In the genomic region with DNA sequence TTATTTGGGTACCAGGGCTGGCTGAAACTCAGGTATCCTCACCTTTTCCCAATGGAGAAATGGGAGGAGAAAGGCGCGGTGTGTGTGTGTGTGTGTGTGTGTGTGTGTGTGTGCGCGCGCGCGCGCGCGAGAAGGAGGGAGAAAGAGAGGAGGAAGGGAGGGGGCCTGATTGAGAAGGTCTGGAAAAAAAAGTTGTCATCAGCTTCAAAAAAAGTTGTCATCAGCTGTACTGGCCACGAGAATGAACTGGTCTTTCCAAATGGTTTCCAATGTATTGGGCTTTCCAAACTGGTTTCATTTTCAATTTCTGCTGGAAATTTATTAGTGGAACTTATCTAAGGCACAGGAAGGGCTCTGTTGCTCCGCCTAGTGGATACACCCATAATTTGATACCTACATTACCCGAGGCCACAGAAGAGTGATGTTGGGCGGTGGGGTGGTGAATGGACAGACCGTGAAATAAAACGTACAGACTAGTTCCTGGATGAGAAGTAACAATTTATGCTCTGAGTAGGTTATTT, we compare ENCODE assay signal across 8 mouse cellular contexts. TPM values are rescaled to one million over a fixed set of nuclear protein-coding genes. Genes with fewer than 3 reads are reported as not detected.
A peak's percentile ranks its signal among the peaks of the same experiment; 100 is the strongest.
DNase-seq lines count a peak whose midpoint lies in the region; ATAC-seq and TF ChIP-seq lines count a peak whose summit lies in the region.

No protein-coding gene starts in this region.

- H3ac ChIP-seq in myocyte (ENCODE audit: control insufficient read depth, insufficient read length): peak overlapping the region; percentile 1

- H3K4me2 ChIP-seq in CH12.LX (ENCODE audit: insufficient read depth, low read depth, poor library complexity, severe bottlenecking) (peak overlapping the region; percentile 92), myocyte (ENCODE audit: low read depth) (peak overlapping the region; percentile 100)
- H3K4me2 ChIP-seq in heart, embryonic 14.5 days (ENCODE audit: low read length): peak overlapping the region; percentile 98
- peak overlapping the region; percentile 97 for H3K4me2 ChIP-seq in kidney, postnatal 0 days (ENCODE audit: low read length)
- peak overlapping the region; percentile 80 for H3K4me2 ChIP-seq in stomach, embryonic 16.5 days (ENCODE audit: low read depth, low read length)

- peaks cover 12% of the 10 kb centered on the region for H3K9me3 ChIP-seq in CH12.LX (replicated peaks; ENCODE audit: low read length)
- H3K9me3 ChIP-seq in erythroblast, embryonic 14.5 days (ENCODE audit: control insufficient read depth, low read length): peaks cover 25% of the 10 kb centered on the region
- H3K9me3 ChIP-seq in heart, embryonic 14.5 days (ENCODE audit: control insufficient read depth, low read length): no peaks in the 10 kb centered on the region
- H3K9me3 ChIP-seq in kidney, postnatal 0 days (replicated peaks; ENCODE audit: low read length): no peaks in the 10 kb centered on the region
- H3K9me3 ChIP-seq in stomach, embryonic 16.5 days (replicated peaks; ENCODE audit: control insufficient read depth, low read length): peaks cover 3% of the 10 kb centered on the region; the same call in 1 of the 2 replicates

- peak; percentile 71 for DNase-seq in CH12.LX (ENCODE audit: extremely low read depth)
- peak; percentile 40 for DNase-seq in brain, embryonic 18.5 days (ENCODE audit: low read depth, low spot score)
- peak; percentile 95 for DNase-seq in kidney, postnatal 0 days (ENCODE audit: low spot score)
- peak; percentile 88 for DNase-seq in liver, adult 2 months (ENCODE audit: extremely low read depth, low read depth, low spot score)

- in situ Hi-C loops in CH12.LX (cut with MboI; ENCODE audit: low pct_ligation_motif_present, low pct_unique_long_range_greater_than_20kb, low sequenced_read_pairs): no loop called here

- H3K9ac ChIP-seq in CH12.LX (ENCODE audit: insufficient read depth, low read depth): peak overlapping the region; percentile 70
- H3K9ac ChIP-seq in heart, embryonic 14.5 days (ENCODE audit: low read length): peak overlapping the region; percentile 64
- H3K9ac ChIP-seq in kidney, postnatal 0 days (ENCODE audit: low read depth, low read length): peak overlapping the region; percentile 60
- H3K9ac ChIP-seq in liver, adult 2 months (ENCODE audit: low read depth, low read length): peak overlapping the region; percentile 62
- H3K9ac ChIP-seq in stomach, embryonic 16.5 days (ENCODE audit: low read length): peak overlapping the region; percentile 77

- TF ChIP-seq RAD21 in CH12.LX (IDR thresholded peaks at IDR 0.05; ENCODE audit: low read depth, low read length): peak; percentile 20

- peak; percentile 66 to 76 for TF ChIP-seq CTCF in CH12.LX (conservative IDR thresholded peaks at IDR 0.05 in 1 of 2, IDR thresholded peaks at IDR 0.05 in 1 of 2; ENCODE audit: low read depth in 2 of 2, low read length in 2 of 2)
- TF ChIP-seq CTCF in kidney, postnatal 0 days (IDR thresholded peaks at IDR 0.05; ENCODE audit: low read depth): peak; percentile 85
- TF ChIP-seq CTCF in liver, adult 2 months (IDR thresholded peaks at IDR 0.05; ENCODE audit: low read depth, low read length): peak; percentile 42; the same call in 1 of the 2 replicates

- H3K4me3 ChIP-seq in CH12.LX (replicated peaks in 1 of 3; ENCODE audit: low read depth in 2 of 3, low read length in 2 of 3, poor library complexity in 1 of 3) (peak overlapping the region; percentile 67 to 84 (median 73)), myocyte (peak overlapping the region; percentile 85)
- H3K4me3 ChIP-seq in erythroblast, embryonic 14.5 days (replicated peaks): peak overlapping the region; percentile 86
- peak overlapping the region; percentile 48 to 62 for H3K4me3 ChIP-seq in heart, embryonic 14.5 days (ENCODE audit: control insufficient read depth in 1 of 2, insufficient read depth in 1 of 2, low read depth in 1 of 2, low read length in 2 of 2)
- H3K4me3 ChIP-seq in kidney, postnatal 0 days (replicated peaks; ENCODE audit: low read depth, low read length): peak overlapping the region; percentile 67
- peak overlapping the region; percentile 57 for H3K4me3 ChIP-seq in liver, adult 2 months (ENCODE audit: insufficient read depth, low read depth, low read length)
- H3K4me3 ChIP-seq in stomach, embryonic 16.5 days (replicated peaks; ENCODE audit: low read length): peak overlapping the region; percentile 52

- H3K27me3 ChIP-seq in CH12.LX (replicated peaks) (no peaks in the 10 kb centered on the region), myocyte (ENCODE audit: control insufficient read depth, insufficient read depth, insufficient read length) (no peaks in the 10 kb centered on the region)
- H3K27me3 ChIP-seq in erythroblast, embryonic 14.5 days (ENCODE audit: control insufficient read depth): no peaks in the 10 kb centered on the region; the same call in 1 of the 2 replicates
- H3K27me3 ChIP-seq in heart, embryonic 14.5 days (ENCODE audit: control insufficient read depth, insufficient read depth, low read length): no peaks in the 10 kb centered on the region
- no peaks in the 10 kb centered on the region for H3K27me3 ChIP-seq in kidney, postnatal 0 days (ENCODE audit: insufficient read depth, low read length)
- H3K27me3 ChIP-seq in liver, adult 2 months (ENCODE audit: control insufficient read depth, insufficient read depth, low read length): no peaks in the 10 kb centered on the region
- H3K27me3 ChIP-seq in stomach, embryonic 16.5 days (ENCODE audit: control insufficient read depth, insufficient read depth, low read length): no peaks in the 10 kb centered on the region

- TF ChIP-seq POLR2A in CH12.LX (IDR thresholded peaks at IDR 0.05; ENCODE audit: low read depth, low read length): no peak
- no peak for TF ChIP-seq POLR2A in liver, adult 2 months (IDR thresholded peaks at IDR 0.05; ENCODE audit: extremely low read depth, insufficient read depth, low read length)
- no peak for TF ChIP-seq POLR2A in myocyte (IDR thresholded peaks at IDR 0.05; ENCODE audit: insufficient read length, low read depth)

- H3K4me1 ChIP-seq in CH12.LX (ENCODE audit: control insufficient read depth in 1 of 2, insufficient read depth in 2 of 2): peaks cover 0 to 18% of the 10 kb centered on the region in 2 experiments; a peak in 2 of 4 replicates
- peaks cover 71% of the 10 kb centered on the region for H3K4me1 ChIP-seq in erythroblast, embryonic 14.5 days (ENCODE audit: control insufficient read depth)
- peaks cover 2 to 6% of the 10 kb centered on the region in 2 experiments; a peak in 2 of 4 replicates for H3K4me1 ChIP-seq in heart, embryonic 14.5 days (ENCODE audit: control insufficient read depth in 2 of 2, insufficient read depth in 2 of 2, low read length in 2 of 2)
- H3K4me1 ChIP-seq in kidney, postnatal 0 days (replicated peaks; ENCODE audit: insufficient read depth, low read length): no peaks in the 10 kb centered on the region
- H3K4me1 ChIP-seq in liver, adult 2 months (ENCODE audit: control insufficient read depth, insufficient read depth, low read length): peaks cover 16% of the 10 kb centered on the region
- H3K4me1 ChIP-seq in stomach, embryonic 16.5 days (ENCODE audit: control insufficient read depth, insufficient read depth, low read length): peaks cover 4% of the 10 kb centered on the region; the same call in 1 of the 2 replicates

- under 1% methylated on average over 16 of the region's 16 CpGs for WGBS in heart, embryonic 14.5 days
- WGBS in kidney, postnatal 0 days: under 1% methylated on average over 16 of the region's 16 CpGs
- WGBS in liver, adult 2 months: under 1% methylated on average over 16 of the region's 16 CpGs
- WGBS in stomach, embryonic 16.5 days: under 1% methylated on average over 16 of the region's 16 CpGs

- dilution Hi-C loops in CH12.LX (cut with MboI; ENCODE audit: extremely low pct_ligation_motif_present, extremely low pct_unique_long_range_greater_than_20kb, low sequenced_read_pairs): no loop called here

- no peak for TF ChIP-seq EP300 in CH12.LX (IDR thresholded peaks at IDR 0.05; ENCODE audit: low read length)

- H3K36me3 ChIP-seq in CH12.LX (replicated peaks in 1 of 2; ENCODE audit: control insufficient read depth in 1 of 2, insufficient read depth in 1 of 2, low read length in 1 of 2) (no peaks in the 10 kb centered on the region), myocyte (ENCODE audit: control insufficient read depth, insufficient read depth) (no peaks in the 10 kb centered on the region)
- peaks cover 56% of the 10 kb centered on the region for H3K36me3 ChIP-seq in erythroblast, embryonic 14.5 days (ENCODE audit: control insufficient read depth)
- H3K36me3 ChIP-seq in heart, embryonic 14.5 days (ENCODE audit: control insufficient read depth, insufficient read depth, low read length): no peaks in the 10 kb centered on the region
- no peaks in the 10 kb centered on the region for H3K36me3 ChIP-seq in kidney, postnatal 0 days (ENCODE audit: insufficient read depth, low read length)
- peaks cover 12% of the 10 kb centered on the region; the same call in 1 of the 2 replicates for H3K36me3 ChIP-seq in liver, adult 2 months (ENCODE audit: control insufficient read depth, insufficient read depth, low read length)
- no peaks in the 10 kb centered on the region for H3K36me3 ChIP-seq in stomach, embryonic 16.5 days (ENCODE audit: control insufficient read depth, insufficient read depth, low read length)

- H3K79me2 ChIP-seq in CH12.LX (replicated peaks; ENCODE audit: control insufficient read depth, extremely low read depth, insufficient read depth, poor library complexity, severe bottlenecking) (no peaks in the 10 kb centered on the region), myocyte (ENCODE audit: control insufficient read depth, insufficient read depth) (no peaks in the 10 kb centered on the region)
- peaks cover 9% of the 10 kb centered on the region; the same call in 1 of the 2 replicates for H3K79me2 ChIP-seq in liver, adult 2 months (ENCODE audit: control insufficient read depth, insufficient read depth, low read length)

- no peak overlapping the region for H3K27ac ChIP-seq in CH12.LX (ENCODE audit: insufficient read depth, low read depth)
- H3K27ac ChIP-seq in heart, embryonic 14.5 days (replicated peaks in 1 of 2; ENCODE audit: control insufficient read depth in 1 of 2, insufficient read depth in 1 of 2, low read depth in 2 of 2, low read length in 2 of 2): peak overlapping the region; percentile 57 to 67
- peak overlapping the region; percentile 70 for H3K27ac ChIP-seq in kidney, postnatal 0 days
- H3K27ac ChIP-seq in liver, adult 2 months (replicated peaks; ENCODE audit: insufficient read depth, low read depth, low read length): peak overlapping the region; percentile 81
- peak overlapping the region; percentile 66 for H3K27ac ChIP-seq in stomach, embryonic 16.5 days (ENCODE audit: low read length)

- ATAC-seq in heart, embryonic 14.5 days (ENCODE audit: insufficient number of reproducible peaks, insufficient read depth, low FRiP score, low read depth): peak; percentile 45
- peak; percentile 47 for ATAC-seq in kidney, postnatal 0 days (replicated peaks; ENCODE audit: low FRiP score, low read depth)
- ATAC-seq in stomach, embryonic 16.5 days (ENCODE audit: insufficient read depth, low FRiP score): peak; percentile 75; the same call in 1 of the 2 replicates

RNA-seq across cellular contexts. Expression of gene Ube2l6, which starts 0.5 kb away (rescaled TPM):
- total RNA-seq in CH12.LX (2012; rRNA removed): 1.7 and 2.0 TPM in 2 replicates
- 7.3 and 8.5 TPM in 2 replicates for total RNA-seq in CH12.LX (2014; rRNA removed)
- polyA plus RNA-seq in CH12.LX (2012; ENCODE audit: insufficient read length, low read depth): 4.1 and 5.0 TPM in 2 replicates
- polyA plus RNA-seq in erythroblast, embryonic 14.5 days (2012): 9.9 and 22.9 TPM in 2 replicates
- 59.4 and 82.6 TPM in 2 replicates for polyA plus RNA-seq in heart, embryonic 14.5 days (2014; fragmentation: Nextera tagmentation; extraction: Ambion mirVana)
- 30.5 and 33.9 TPM in 2 replicates for polyA plus RNA-seq in kidney, postnatal 0 days (2015; fragmentation: Nextera tagmentation; extraction: Ambion mirVana)
- total RNA-seq in liver, adult 2 months (2014; rRNA removed): 42.4 and 44.3 TPM in 2 replicates
- polyA plus RNA-seq in liver, adult 2 months (2012; rRNA removed): 99.8 and 106 TPM in 2 replicates
- 16.2 TPM for polyA plus RNA-seq in myocyte (2012; fragmentation: generic; extraction: Trizol)
- polyA plus RNA-seq in stomach, embryonic 16.5 days (2015; fragmentation: Nextera tagmentation; extraction: Ambion mirVana): 67.7 and 68.9 TPM in 2 replicates

RNA-seq across cellular contexts. Expression of gene Smtnl1, which starts 23.4 kb away (rescaled TPM):
- total RNA-seq in CH12.LX (2012; rRNA removed) (0.71 and 1.5 TPM in 2 replicates), CH12.LX (2014; rRNA removed) (0.26 TPM in 1 of 2 replicates, not detected in the other)
- polyA plus RNA-seq in CH12.LX (2012; ENCODE audit: insufficient read length, low read depth) (0.13 and 0.14 TPM in 2 replicates), myocyte (2012; fragmentation: generic; extraction: Trizol) (0.85 TPM)
- polyA plus RNA-seq in erythroblast, embryonic 14.5 days (2012): 0.08 and 0.09 TPM in 2 replicates
- 0.11 and 0.19 TPM in 2 replicates for polyA plus RNA-seq in heart, embryonic 14.5 days (2014; fragmentation: Nextera tagmentation; extraction: Ambion mirVana)
- polyA plus RNA-seq in kidney, postnatal 0 days (2015; fragmentation: Nextera tagmentation; extraction: Ambion mirVana): 0.36 and 0.37 TPM in 2 replicates
- total RNA-seq in liver, adult 2 months (2014; rRNA removed): 0.18 TPM in 1 of 2 replicates, not detected in the other
- not detected in 2 replicates for polyA plus RNA-seq in liver, adult 2 months (2012; rRNA removed)
- 0.42 and 1.7 TPM in 2 replicates for polyA plus RNA-seq in stomach, embryonic 16.5 days (2015; fragmentation: Nextera tagmentation; extraction: Ambion mirVana)

RNA-seq across cellular contexts. Expression of gene Serping1, which starts 23.9 kb away (rescaled TPM):
- total RNA-seq in CH12.LX (2012; rRNA removed) (not detected in 2 replicates), CH12.LX (2014; rRNA removed) (not detected in 2 replicates)
- polyA plus RNA-seq in CH12.LX (2012; ENCODE audit: insufficient read length, low read depth) (not detected in 2 replicates), myocyte (2012; fragmentation: generic; extraction: Trizol) (0.62 TPM)
- not detected in 2 replicates for polyA plus RNA-seq in erythroblast, embryonic 14.5 days (2012)
- polyA plus RNA-seq in heart, embryonic 14.5 days (2014; fragmentation: Nextera tagmentation; extraction: Ambion mirVana): 37.9 and 46.6 TPM in 2 replicates
- polyA plus RNA-seq in kidney, postnatal 0 days (2015; fragmentation: Nextera tagmentation; extraction: Ambion mirVana): 140 and 156 TPM in 2 replicates
- total RNA-seq in liver, adult 2 months (2014; rRNA removed): 298 and 437 TPM in 2 replicates
- 979 and 1,033 TPM in 2 replicates for polyA plus RNA-seq in liver, adult 2 months (2012; rRNA removed)
- polyA plus RNA-seq in stomach, embryonic 16.5 days (2015; fragmentation: Nextera tagmentation; extraction: Ambion mirVana): 98.2 and 102 TPM in 2 replicates

RNA-seq across cellular contexts. Expression of gene Timm10, which starts 27.7 kb away (rescaled TPM):
- 81.2 and 99.6 TPM in 2 replicates for total RNA-seq in CH12.LX (2012; rRNA removed)
- 107 and 115 TPM in 2 replicates for total RNA-seq in CH12.LX (2014; rRNA removed)
- 77.7 and 86.0 TPM in 2 replicates for polyA plus RNA-seq in CH12.LX (2012; ENCODE audit: insufficient read length, low read depth)
- polyA plus RNA-seq in erythroblast, embryonic 14.5 days (2012): 0.90 and 0.99 TPM in 2 replicates
- polyA plus RNA-seq in heart, embryonic 14.5 days (2014; fragmentation: Nextera tagmentation; extraction: Ambion mirVana): 90.3 and 94.1 TPM in 2 replicates
- polyA plus RNA-seq in kidney, postnatal 0 days (2015; fragmentation: Nextera tagmentation; extraction: Ambion mirVana): 63.6 and 71.1 TPM in 2 replicates
- 36.1 and 36.4 TPM in 2 replicates for total RNA-seq in liver, adult 2 months (2014; rRNA removed)
- 45.8 and 52.2 TPM in 2 replicates for polyA plus RNA-seq in liver, adult 2 months (2012; rRNA removed)
- polyA plus RNA-seq in myocyte (2012; fragmentation: generic; extraction: Trizol): 102 TPM
- 36.7 and 45.6 TPM in 2 replicates for polyA plus RNA-seq in stomach, embryonic 16.5 days (2015; fragmentation: Nextera tagmentation; extraction: Ambion mirVana)

RNA-seq across cellular contexts. Expression of gene Slc43a1, which starts 39.5 kb away (rescaled TPM):
- 4.9 and 5.0 TPM in 2 replicates for total RNA-seq in CH12.LX (2012; rRNA removed)
- total RNA-seq in CH12.LX (2014; rRNA removed): 0.19 TPM in 1 of 2 replicates, not detected in the other
- polyA plus RNA-seq in CH12.LX (2012; ENCODE audit: insufficient read length, low read depth): 0.30 and 0.71 TPM in 2 replicates
- polyA plus RNA-seq in erythroblast, embryonic 14.5 days (2012): 20.3 and 29.2 TPM in 2 replicates
- 9.2 and 10.5 TPM in 2 replicates for polyA plus RNA-seq in heart, embryonic 14.5 days (2014; fragmentation: Nextera tagmentation; extraction: Ambion mirVana)
- polyA plus RNA-seq in kidney, postnatal 0 days (2015; fragmentation: Nextera tagmentation; extraction: Ambion mirVana): 8.3 and 8.5 TPM in 2 replicates
- total RNA-seq in liver, adult 2 months (2014; rRNA removed): 7.2 and 10.0 TPM in 2 replicates
- polyA plus RNA-seq in liver, adult 2 months (2012; rRNA removed): 8.9 and 12.1 TPM in 2 replicates
- 2.0 TPM for polyA plus RNA-seq in myocyte (2012; fragmentation: generic; extraction: Trizol)
- polyA plus RNA-seq in stomach, embryonic 16.5 days (2015; fragmentation: Nextera tagmentation; extraction: Ambion mirVana): 20.8 TPM in 2 replicates

Comparison
In these comparisons a context has a peak if more than half of its experiments do, and no peak if none do; other contexts are left out.
1. DNase-seq: peak in every context shown above with its lines; median percentile 95 in kidney, postnatal 0 days; 88 in liver, adult 2 months; 71 in CH12.LX; 40 in brain, embryonic 18.5 days.
2. RNA of gene Serping1, which starts 23.9 kb away (polyA plus RNA-seq): 979 to 1,033 TPM in liver, adult 2 months, 140 to 156 TPM in kidney, postnatal 0 days, 98.2 to 102 TPM in stomach, embryonic 16.5 days and 37.9 to 46.6 TPM in heart, embryonic 14.5 days; 0.62 TPM in myocyte (single experiment), not detected in erythroblast, embryonic 14.5 days and not detected in CH12.LX; every median in the first group is over 10 times any median in the second.
3. Peak in every context shown above with its lines, with median percentiles within 50 percentile points of each other: H3K4me2 ChIP-seq, H3K4me3 ChIP-seq, H3K9ac ChIP-seq, CTCF ChIP-seq and ATAC-seq.